Mouse (Mus musculus) hindbrain, embryonic 10.5 days (tissue): Measurements from ENCODE around the gene Ipo13. TPM values are rescaled to one million over a fixed set of nuclear protein-coding genes. Genes with fewer than 3 reads are reported as not detected.

Experiments
- DNase-seq: peaks from one replicate; pipeline ENCODE4 v3.0.0-alpha.2; 2017; ENCODE audit warnings: low spot score
- H3K27ac ChIP-seq: fragments of 300-500 bp; sonication (generic); 2 replicates; pipeline ENCODE4 v1.5.1; 2016; ENCODE audit warnings: mild to moderate bottlenecking, moderate library complexity
- H3K27me3 ChIP-seq: fragments of 300-500 bp; sonication (generic); 2 replicates; pipeline ENCODE4 v1.6.1; 2016; ENCODE audit warnings: mild to moderate bottlenecking; ENCODE audit not compliant: poor library complexity, insufficient read depth, severe bottlenecking
- H3K36me3 ChIP-seq: fragments of 300-500 bp; sonication (generic); 2 replicates; pipeline ENCODE4 v1.6.1; 2016; ENCODE audit warnings: mild to moderate bottlenecking, moderate library complexity
- H3K4me1 ChIP-seq: fragments of 300-500 bp; sonication (generic); replicated peaks from 2 replicates; pipeline ENCODE4 v1.6.1; 2016; ENCODE audit warnings: mild to moderate bottlenecking
- H3K4me3 ChIP-seq: fragments of 300-500 bp; sonication (generic); 2 replicates; pipeline ENCODE4 v1.5.1; 2016; ENCODE audit warnings: mild to moderate bottlenecking, moderate library complexity
- H3K9me3 ChIP-seq: fragments of 300-500 bp; sonication (generic); 2 replicates; pipeline ENCODE4 v1.6.1; 2016; ENCODE audit warnings: mild to moderate bottlenecking, moderate library complexity
- WGBS: fragments of 180-500 bp; shearing (Covaris S2); methylation state at CpG from one replicate; pipeline ENCODE4 v1.1.7; 2016; 5-methylcytosine and 5-hydroxymethylcytosine counted together
- polyA plus RNA-seq: library from polyadenylated mRNA; unstranded; fragments of >200 nt; fragmentation: Nextera tagmentation; extraction: Ambion mirVana; gene quantifications from 2 replicates; pipeline ENCODE4 v1.2.1, GENCODE M21; 2016

The Ipo13 gene
- 71.1 and 79.5 TPM in 2 replicates for polyA plus RNA-seq

DNA sequence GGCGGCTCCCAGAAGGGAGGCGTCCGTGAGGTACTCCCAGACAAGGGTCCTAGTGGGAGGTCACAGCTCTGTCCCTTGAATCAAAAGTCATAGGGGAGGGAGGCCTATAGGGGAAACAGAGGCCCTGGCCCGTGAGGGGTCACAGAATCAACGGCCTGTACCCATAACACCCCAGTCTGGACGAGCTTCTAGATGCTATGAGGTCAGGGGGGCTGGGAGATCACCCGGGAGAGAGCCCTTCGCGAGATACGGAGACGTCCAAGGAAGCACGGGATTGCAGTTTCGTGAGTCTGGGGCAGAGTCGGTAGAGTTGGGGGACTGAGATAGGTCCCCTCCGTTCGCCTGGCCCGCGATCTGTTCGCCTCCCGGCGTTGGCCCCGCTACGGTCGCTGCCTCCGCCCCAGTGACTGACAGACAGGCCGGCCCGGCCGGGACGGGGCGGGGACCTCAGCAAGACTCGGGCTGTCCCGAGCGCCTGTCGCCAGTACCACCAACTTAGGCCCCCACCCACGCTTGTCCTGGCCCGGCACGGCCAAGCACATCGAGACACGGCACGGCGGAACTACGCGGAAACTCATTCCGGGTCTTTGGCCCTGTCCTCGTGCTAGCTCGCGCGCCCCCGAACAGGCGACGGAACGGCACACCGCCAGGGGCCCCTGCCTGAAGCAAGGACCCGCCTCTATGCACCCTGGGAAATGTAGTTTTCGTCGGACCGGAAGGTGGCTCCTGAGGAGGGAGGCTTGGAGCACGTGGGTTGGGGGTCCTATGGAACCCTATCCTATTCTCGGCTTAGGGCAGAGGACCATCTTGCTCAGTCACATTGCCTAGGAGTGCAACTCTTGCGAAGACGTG, at the start of gene Ipo13:
TSS of gene Ipo13 (minus strand) at position 409 of the 852 bp plus-strand sequence.
- WGBS, result under 1% methylated on average over 61 of the region's 61 CpGs
- peak; percentile 97 for DNase-seq
- H3K9me3 ChIP-seq, result no peaks in the 10 kb centered on the region

DNA sequence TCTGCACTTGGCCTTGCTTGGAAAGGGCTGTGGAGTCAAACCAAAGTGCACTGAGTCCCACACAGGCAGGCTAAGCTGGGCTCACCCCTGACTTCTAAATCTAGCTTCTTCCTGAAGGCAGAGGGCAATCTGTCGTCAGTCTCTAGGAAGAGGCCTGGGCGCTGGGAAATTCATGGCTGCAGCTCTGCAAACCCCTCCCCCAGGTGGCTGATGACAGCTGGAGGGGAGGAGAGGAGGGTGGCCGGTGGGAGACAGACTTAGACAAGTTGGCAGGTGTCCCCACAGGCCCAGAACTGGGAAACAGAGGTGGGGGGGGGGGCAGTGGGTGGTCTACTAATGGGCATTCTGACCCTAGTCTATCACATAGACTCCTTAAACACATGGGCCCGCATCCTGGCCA, 42.7 kb upstream of the Ipo13 start:
- Histone ChIP-seq H3K9me3 (peaks cover under 1% of the 10 kb centered on the region; the same call in 1 of the 2 replicates), H3K36me3 (peaks cover 68% of the 10 kb centered on the region), H3K4me3 (no peak overlapping the region), H3K27ac (0 out of 2 replicates have a peak overlapping the region, but pooled peaks have one; percentile 12), H3K27me3 (no peaks in the 10 kb centered on the region), H3K4me1 (peaks cover 12% of the 10 kb centered on the region)
- no peak for DNase-seq
- WGBS, result 66% methylated on average over 4 of the region's 4 CpGs

More for the DNA sequence above, at the start of gene Ipo13:
- Histone ChIP-seq H3K36me3 (peaks cover 31% of the 10 kb centered on the region), H3K4me1 (peaks cover 54% of the 10 kb centered on the region), H3K27me3 (no peaks in the 10 kb centered on the region), H3K27ac (peak within 1 kb of the TSS; percentile 99), H3K4me3 (peak within 1 kb of the TSS; percentile 73)

DNA sequence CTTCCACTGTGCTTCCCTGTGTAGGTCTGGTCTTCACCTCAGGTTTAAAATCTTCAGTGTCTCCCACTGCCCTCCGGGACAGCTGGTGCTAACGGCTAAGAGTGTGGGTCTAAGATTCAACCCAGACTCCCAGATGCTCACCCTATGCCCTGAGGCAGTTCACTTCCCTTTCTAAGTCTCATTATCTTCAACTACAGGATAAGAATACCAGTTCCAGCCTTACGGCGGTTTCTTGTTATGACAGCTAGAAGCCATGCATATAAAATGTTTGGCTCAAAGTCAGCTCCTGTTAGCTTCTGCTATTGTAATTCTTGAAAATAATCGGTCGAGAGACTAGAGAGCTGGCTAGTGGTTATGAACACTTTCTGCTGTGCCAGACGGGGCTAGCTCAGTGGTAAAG, 32.7 kb upstream of the Ipo13 start:
- 92% methylated on average over 7 of the region's 7 CpGs for WGBS
- Histone ChIP-seq H3K9me3 (peaks cover 4% of the 10 kb centered on the region), H3K36me3 (peaks cover 25% of the 10 kb centered on the region), H3K4me1 (peaks cover 16% of the 10 kb centered on the region), H3K4me3 (no peak overlapping the region), H3K27me3 (no peaks in the 10 kb centered on the region), H3K27ac (no peak overlapping the region)
- no peak for DNase-seq

DNA sequence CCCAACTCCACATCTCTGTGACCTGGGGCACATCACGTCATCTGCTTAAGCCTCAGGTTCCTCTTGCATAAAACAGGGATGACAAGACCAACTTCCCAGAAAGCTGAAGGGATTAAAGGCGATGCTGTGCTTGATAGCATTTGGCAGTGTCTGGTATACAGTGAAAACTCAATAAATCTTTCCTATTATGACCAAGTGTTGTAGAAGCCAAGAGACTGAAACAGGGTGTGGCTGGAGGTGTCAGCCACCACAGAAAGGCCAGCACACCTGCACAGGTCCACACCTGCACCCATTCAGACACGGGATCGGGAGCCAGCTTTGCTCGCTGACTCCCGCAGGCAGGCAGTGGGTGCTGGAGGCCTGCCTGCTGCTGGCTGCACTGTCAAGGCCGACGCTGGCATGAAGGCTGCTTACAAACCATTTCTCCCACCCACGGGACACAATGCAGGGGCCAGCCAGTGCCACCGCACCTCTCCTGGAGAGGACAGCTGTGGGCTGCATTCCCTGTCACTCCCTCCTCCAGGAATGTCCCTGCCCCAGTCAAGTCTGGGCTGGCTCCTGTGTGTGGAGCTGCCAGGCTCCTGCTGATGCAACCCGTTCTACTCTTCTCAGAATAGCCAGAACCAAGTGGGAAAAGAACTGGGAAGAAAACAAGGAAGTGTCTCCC, 32.0 kb upstream of the Ipo13 start:
- peaks cover 17% of the 10 kb centered on the region for H3K4me1 ChIP-seq
- H3K27me3 ChIP-seq, result no peaks in the 10 kb centered on the region
- peaks cover 18% of the 10 kb centered on the region for H3K36me3 ChIP-seq
- H3K27ac ChIP-seq, result no peak overlapping the region
- 86% methylated on average over 11 of the region's 11 CpGs for WGBS
- H3K9me3 ChIP-seq, result no peaks in the 10 kb centered on the region
- DNase-seq, result no peak
- H3K4me3 ChIP-seq, result no peak overlapping the region

DNA sequence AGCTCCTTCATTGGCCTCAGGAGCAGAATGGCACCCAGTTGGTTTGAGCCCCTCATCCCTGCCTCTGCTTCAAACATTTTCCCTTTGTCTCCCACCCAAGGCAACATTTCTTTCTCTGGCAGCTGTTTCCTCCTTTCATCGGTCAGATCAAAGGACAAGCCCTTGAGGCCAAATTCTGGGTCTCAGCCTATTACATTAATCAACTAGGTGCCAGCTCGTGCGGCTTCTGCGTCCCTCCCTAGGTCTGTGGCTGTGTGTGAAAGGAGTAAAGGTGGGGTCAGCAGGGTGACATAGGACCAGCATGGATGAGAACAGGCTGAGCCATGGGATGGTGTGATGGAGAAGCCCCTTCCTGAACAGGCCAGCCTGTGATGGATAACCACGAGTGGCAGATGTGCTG, 28.5 kb upstream of the Ipo13 start:
- no peak overlapping the region for H3K4me3 ChIP-seq
- H3K27me3 ChIP-seq, result no peaks in the 10 kb centered on the region
- WGBS, result 44% methylated on average over 5 of the region's 5 CpGs
- H3K9me3 ChIP-seq, result no peaks in the 10 kb centered on the region
- peak; percentile 24 for DNase-seq
- H3K36me3 ChIP-seq, result peaks cover 26% of the 10 kb centered on the region
- peak overlapping the region; percentile 79 for H3K27ac ChIP-seq
- H3K4me1 ChIP-seq, result peaks cover 14% of the 10 kb centered on the region

DNA sequence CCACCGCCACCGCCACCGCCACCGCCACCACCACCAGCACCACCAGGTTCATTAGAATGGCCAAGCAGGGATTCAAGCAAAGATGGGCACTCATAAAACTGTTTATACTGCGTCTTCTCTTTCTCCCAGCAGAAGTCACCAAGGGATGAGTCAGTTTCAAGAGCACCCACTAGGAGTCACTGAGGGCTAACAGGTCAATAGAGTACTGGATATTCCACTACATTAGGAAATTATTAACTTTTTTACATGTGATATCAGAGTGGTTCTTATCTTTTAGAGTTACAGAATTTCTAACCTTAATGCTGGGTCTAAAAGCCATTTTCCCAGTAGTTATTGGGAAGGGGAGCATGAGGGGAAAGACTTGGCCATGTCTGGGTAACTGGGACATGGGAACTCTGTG, 22.2 kb upstream of the Ipo13 start:
- H3K4me3 ChIP-seq, result no peak overlapping the region
- H3K36me3 ChIP-seq, result peaks cover 32% of the 10 kb centered on the region
- H3K4me1 ChIP-seq, result no peaks in the 10 kb centered on the region
- H3K27me3 ChIP-seq, result no peaks in the 10 kb centered on the region
- DNase-seq, result no peak
- no peak overlapping the region for H3K27ac ChIP-seq
- whole genome bisulfite sequencing, result 94% methylated on average over 5 of the region's 5 CpGs
- H3K9me3 ChIP-seq, result no peaks in the 10 kb centered on the region

DNA sequence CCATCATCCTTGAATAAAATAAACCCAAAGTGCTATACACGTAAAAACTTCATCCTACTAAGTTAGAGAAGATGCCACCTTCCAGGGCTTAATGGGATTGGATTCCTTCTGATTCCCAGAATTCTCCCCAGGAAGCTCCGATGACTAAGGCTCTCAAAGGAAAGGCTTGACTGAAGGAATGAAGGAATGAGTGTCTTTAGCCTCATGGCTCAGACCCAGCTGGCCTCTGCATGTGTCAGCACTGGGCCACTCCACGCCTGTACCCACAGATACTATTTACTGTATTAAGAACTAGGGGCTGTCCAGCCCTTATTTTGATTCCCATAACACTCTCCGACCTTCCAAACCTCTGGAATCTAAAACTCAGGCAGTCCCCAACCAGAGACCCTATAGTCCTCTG, 19.3 kb upstream of the Ipo13 start:
- DNase-seq, result no peak
- H3K4me3 ChIP-seq, result no peak overlapping the region
- peaks cover 12% of the 10 kb centered on the region; the same call in 1 of the 2 replicates for H3K36me3 ChIP-seq
- H3K9me3 ChIP-seq, result no peaks in the 10 kb centered on the region
- no peak overlapping the region for H3K27ac ChIP-seq
- WGBS, result 85% methylated on average over 4 of the region's 4 CpGs
- peaks cover 27% of the 10 kb centered on the region for H3K27me3 ChIP-seq
- H3K4me1 ChIP-seq, result peaks cover 10% of the 10 kb centered on the region

DNA sequence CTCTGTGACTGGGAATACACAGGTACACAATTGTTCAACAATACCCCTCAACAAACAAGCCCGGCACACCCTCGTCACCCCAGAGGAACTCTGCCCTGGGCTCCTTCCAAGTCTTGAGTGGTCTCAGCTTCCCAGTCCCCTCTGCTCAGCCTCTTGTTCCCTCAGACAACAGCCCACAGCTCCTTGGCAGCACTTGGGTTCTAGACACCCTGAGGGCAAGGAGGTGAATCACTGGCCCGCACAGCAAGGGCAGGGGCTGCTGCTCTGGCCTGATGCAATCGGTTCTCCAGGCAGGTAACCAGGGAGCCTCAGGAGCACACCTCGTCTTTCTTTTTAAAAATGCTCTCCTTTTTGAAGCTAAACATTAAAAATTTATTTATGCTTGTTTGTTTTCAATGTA, 18.4 kb upstream of the Ipo13 start:
- Histone ChIP-seq H3K36me3 (peaks cover 10% of the 10 kb centered on the region; the same call in 1 of the 2 replicates), H3K4me1 (peaks cover 19% of the 10 kb centered on the region), H3K27me3 (peaks cover 35% of the 10 kb centered on the region), H3K27ac (no peak overlapping the region), H3K4me3 (no peak overlapping the region), H3K9me3 (no peaks in the 10 kb centered on the region)
- 91% methylated on average over 5 of the region's 5 CpGs for WGBS
- DNase-seq, result no peak

DNA sequence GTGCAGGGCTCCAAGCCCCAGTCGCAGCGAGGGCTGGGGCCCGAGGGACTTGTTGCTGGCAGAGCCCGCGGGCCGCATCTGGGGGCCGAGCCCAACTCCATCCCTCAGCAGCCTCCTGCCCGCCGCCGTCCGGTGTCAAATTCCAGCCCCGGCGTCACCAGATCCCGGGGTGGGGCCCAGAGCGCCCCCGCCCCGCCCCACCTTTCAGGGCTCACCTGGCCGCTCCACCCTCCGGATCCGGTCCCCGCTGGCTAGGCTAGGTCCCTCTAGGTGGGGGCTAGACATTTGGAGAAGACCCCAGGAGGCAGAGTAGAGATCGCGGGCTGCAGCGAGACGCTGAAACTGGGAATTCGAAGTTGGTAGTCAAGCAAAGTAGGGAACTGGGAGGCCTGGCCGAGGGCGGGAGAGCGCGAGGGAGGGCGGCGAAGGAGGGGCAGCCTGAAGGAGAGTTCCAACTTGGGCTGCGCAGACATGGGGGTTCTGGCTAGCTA, 14.6 kb upstream of the Ipo13 start, which contains the start of gene Artn:
TSS of gene Artn (minus strand) at position 373 of the 491 bp plus-strand sequence.
- peak; percentile 55 for DNase-seq
- H3K27me3 ChIP-seq, result peaks cover 73% of the 10 kb centered on the region
- H3K36me3 ChIP-seq, result 0 out of 2 replicates have a peak, but pooled peaks cover 8% of the 10 kb centered on the region
- no peaks in the 10 kb centered on the region for H3K9me3 ChIP-seq
- H3K4me3 ChIP-seq, result peak within 1 kb of the TSS; percentile 53
- H3K27ac ChIP-seq, result peak within 1 kb of the TSS; percentile 64; the same call in 1 of the 2 replicates
- H3K4me1 ChIP-seq, result peaks cover 38% of the 10 kb centered on the region
- WGBS, result under 1% methylated on average over 33 of the region's 33 CpGs

DNA sequence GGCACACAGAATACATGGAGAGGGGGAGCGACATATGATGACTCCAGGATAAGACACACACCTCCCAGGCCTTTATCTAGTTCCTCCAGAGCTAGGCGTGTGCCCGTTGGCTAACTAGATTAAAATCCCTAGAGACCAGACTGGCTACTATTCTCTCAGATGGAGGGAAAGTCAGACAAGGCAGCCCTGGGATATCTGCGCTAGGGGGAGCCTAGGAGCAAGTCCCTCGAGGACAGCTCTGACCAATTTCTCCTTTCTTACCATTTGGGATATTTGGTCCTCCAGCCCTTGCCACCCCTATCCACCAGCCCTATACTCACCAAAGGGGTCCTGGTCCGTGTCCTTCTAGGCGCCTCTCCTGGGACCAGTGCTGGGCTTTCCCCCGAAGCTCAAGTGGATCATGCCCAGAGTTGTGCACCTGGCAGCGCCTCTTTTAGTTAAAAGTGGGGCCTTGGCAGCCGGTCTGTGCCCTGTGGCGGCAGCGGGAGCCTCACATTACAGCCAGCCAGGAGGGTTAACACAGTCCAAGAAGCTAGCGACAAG, 14.0 kb upstream of the Ipo13 start:
- peak overlapping the region; percentile 53 for H3K4me3 ChIP-seq
- peak overlapping the region; percentile 64; the same call in 1 of the 2 replicates for H3K27ac ChIP-seq
- no peaks in the 10 kb centered on the region for H3K9me3 ChIP-seq
- peak; percentile 54 for DNase-seq
- peaks cover 38% of the 10 kb centered on the region for H3K4me1 ChIP-seq
- peaks cover 80% of the 10 kb centered on the region for H3K27me3 ChIP-seq
- 0 out of 2 replicates have a peak, but pooled peaks cover 8% of the 10 kb centered on the region for H3K36me3 ChIP-seq
- 4% methylated on average over 13 of the region's 13 CpGs for WGBS

DNA sequence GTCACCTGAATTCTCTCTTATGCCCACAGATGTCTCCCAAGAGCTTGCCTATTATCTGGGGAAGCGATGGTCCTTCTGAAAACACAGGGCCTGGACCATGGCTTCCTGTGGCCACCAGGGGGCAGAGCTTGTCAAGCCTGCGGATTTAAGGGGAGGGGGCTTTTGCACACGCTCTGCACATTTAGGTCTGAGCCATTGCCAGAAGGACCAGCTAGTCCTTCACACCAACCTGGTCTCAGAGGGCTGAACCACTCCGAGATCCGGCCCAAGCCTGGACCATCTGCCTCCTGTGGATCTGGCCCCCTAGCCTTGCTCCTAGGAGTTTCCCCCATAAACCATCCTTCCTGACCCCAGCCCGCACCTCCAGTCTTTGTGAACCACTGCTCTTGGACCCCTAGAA, 13.4 kb upstream of the Ipo13 start:
- Histone ChIP-seq H3K9me3 (no peaks in the 10 kb centered on the region), H3K27me3 (peaks cover 85% of the 10 kb centered on the region), H3K4me1 (peaks cover 38% of the 10 kb centered on the region), H3K36me3 (0 out of 2 replicates have a peak, but pooled peaks cover 8% of the 10 kb centered on the region), H3K4me3 (0 out of 2 replicates have a peak overlapping the region, but pooled peaks have one; percentile 53), H3K27ac (no peak overlapping the region)
- DNase-seq, result peak; percentile 80
- 12% methylated on average over 6 of the region's 6 CpGs for WGBS
